Mouse (Mus musculus): ENCODE results near the gene Nab2. TPM values are rescaled to one million over a fixed set of nuclear protein-coding genes. Genes with fewer than 3 reads are reported as not detected.

Gene Nab2
- polyA plus RNA-seq, 1 experiment from 2014 or later: 2.2 TPM

- WGBS: 79% methylated on average over 5 of the region's 5 CpGs
- no peak overlapping the region for H3K27ac ChIP-seq (ENCODE audit: low read depth, low read length)
These were observed 27.9 kb downstream of the Nab2 start for GRCm38 (mm10) chr10:127640421-127640820.

GRCm38 (mm10) chr10:127632668-127633271 is 35.6 kb downstream of the Nab2 start:
- no peak overlapping the region for H3K4me2 ChIP-seq (ENCODE audit: low read length)
- no peaks in the 10 kb centered on the region for H3K27me3 ChIP-seq (replicated peaks; ENCODE audit: control insufficient read depth, insufficient read depth, low read length)
- H3K9ac ChIP-seq (ENCODE audit: low read depth, low read length): no peak overlapping the region
- no peak overlapping the region for H3K4me3 ChIP-seq (ENCODE audit: low read length)
- H3K36me3 ChIP-seq (ENCODE audit: control insufficient read depth, insufficient read depth, low read length): no peaks in the 10 kb centered on the region
- WGBS: 84% methylated on average over 7 of the region's 7 CpGs
- no peak overlapping the region for H3K27ac ChIP-seq (ENCODE audit: low read depth, low read length)
- no peak for ATAC-seq
- H3K9me3 ChIP-seq (ENCODE audit: control insufficient read depth, low read length): no peaks in the 10 kb centered on the region
- H3K4me1 ChIP-seq (ENCODE audit: control insufficient read depth, insufficient read depth, low read depth, low read length): no peaks in the 10 kb centered on the region

More at GRCm38 (mm10) chr10:127640421-127640820, 27.9 kb downstream of the Nab2 start:
- Histone ChIP-seq H3K9me3 (ENCODE audit: control insufficient read depth, low read length) (no peaks in the 10 kb centered on the region), H3K4me2 (ENCODE audit: low read length) (no peak overlapping the region), H3K4me3 (ENCODE audit: low read length) (no peak overlapping the region), H3K4me1 (ENCODE audit: control insufficient read depth, insufficient read depth, low read depth, low read length) (peaks cover 8% of the 10 kb centered on the region), H3K36me3 (ENCODE audit: control insufficient read depth, insufficient read depth, low read length) (no peaks in the 10 kb centered on the region), H3K9ac (ENCODE audit: low read depth, low read length) (no peak overlapping the region), H3K27me3 (replicated peaks; ENCODE audit: control insufficient read depth, insufficient read depth, low read length) (peaks cover 9% of the 10 kb centered on the region)
- ATAC-seq: no peak

GRCm38 (mm10) chr10:127631261-127632214 is 36.8 kb downstream of the Nab2 start:
- Histone ChIP-seq H3K4me1 (ENCODE audit: control insufficient read depth, insufficient read depth, low read depth, low read length) (no peaks in the 10 kb centered on the region), H3K4me2 (ENCODE audit: low read length) (no peak overlapping the region), H3K27me3 (replicated peaks; ENCODE audit: control insufficient read depth, insufficient read depth, low read length) (no peaks in the 10 kb centered on the region), H3K27ac (ENCODE audit: low read depth, low read length) (no peak overlapping the region), H3K4me3 (ENCODE audit: low read length) (no peak overlapping the region), H3K9me3 (ENCODE audit: control insufficient read depth, low read length) (no peaks in the 10 kb centered on the region), H3K9ac (ENCODE audit: low read depth, low read length) (no peak overlapping the region), H3K36me3 (ENCODE audit: control insufficient read depth, insufficient read depth, low read length) (no peaks in the 10 kb centered on the region)
- ATAC-seq: no peak
- WGBS: 85% methylated on average over 10 of the region's 10 CpGs

- no peak for ATAC-seq
- 81% methylated on average over 3 of the region's 3 CpGs for WGBS
- Histone ChIP-seq H3K4me3 (ENCODE audit: low read length) (no peak overlapping the region), H3K4me1 (ENCODE audit: control insufficient read depth, insufficient read depth, low read depth, low read length) (peaks cover 6% of the 10 kb centered on the region), H3K27ac (ENCODE audit: low read depth, low read length) (no peak overlapping the region), H3K9ac (ENCODE audit: low read depth, low read length) (no peak overlapping the region), H3K4me2 (ENCODE audit: low read length) (no peak overlapping the region), H3K27me3 (replicated peaks; ENCODE audit: control insufficient read depth, insufficient read depth, low read length) (no peaks in the 10 kb centered on the region), H3K9me3 (ENCODE audit: control insufficient read depth, low read length) (no peaks in the 10 kb centered on the region), H3K36me3 (ENCODE audit: control insufficient read depth, insufficient read depth, low read length) (no peaks in the 10 kb centered on the region)
These were observed 41.9 kb downstream of the Nab2 start for GRCm38 (mm10) chr10:127626433-127626832.

GRCm38 (mm10) chr10:127623439-127624216 is 44.7 kb downstream of the Nab2 start:
- H3K27me3 ChIP-seq (replicated peaks; ENCODE audit: control insufficient read depth, insufficient read depth, low read length): no peaks in the 10 kb centered on the region
- H3K9me3 ChIP-seq (ENCODE audit: control insufficient read depth, low read length): no peaks in the 10 kb centered on the region
- H3K27ac ChIP-seq (ENCODE audit: low read depth, low read length): no peak overlapping the region
- H3K36me3 ChIP-seq (ENCODE audit: control insufficient read depth, insufficient read depth, low read length): no peaks in the 10 kb centered on the region
- no peak overlapping the region for H3K4me3 ChIP-seq (ENCODE audit: low read length)
- no peak for ATAC-seq
- H3K4me2 ChIP-seq (ENCODE audit: low read length): no peak overlapping the region
- WGBS: 97% methylated on average over 6 of the region's 6 CpGs
- H3K9ac ChIP-seq (ENCODE audit: low read depth, low read length): no peak overlapping the region
- peaks cover 15% of the 10 kb centered on the region for H3K4me1 ChIP-seq (ENCODE audit: control insufficient read depth, insufficient read depth, low read depth, low read length)

- Histone ChIP-seq H3K4me3 (ENCODE audit: low read length) (no peak overlapping the region), H3K9me3 (ENCODE audit: control insufficient read depth, low read length) (no peaks in the 10 kb centered on the region), H3K4me1 (ENCODE audit: control insufficient read depth, insufficient read depth, low read depth, low read length) (peaks cover 25% of the 10 kb centered on the region), H3K4me2 (ENCODE audit: low read length) (no peak overlapping the region), H3K36me3 (ENCODE audit: control insufficient read depth, insufficient read depth, low read length) (no peaks in the 10 kb centered on the region), H3K27me3 (replicated peaks; ENCODE audit: control insufficient read depth, insufficient read depth, low read length) (no peaks in the 10 kb centered on the region), H3K27ac (ENCODE audit: low read depth, low read length) (no peak overlapping the region; the same call in 1 of the 2 replicates), H3K9ac (ENCODE audit: low read depth, low read length) (no peak overlapping the region)
- ATAC-seq: no peak
- WGBS: 70% methylated on average over 4 of the region's 4 CpGs
These were observed 45.7 kb downstream of the Nab2 start for GRCm38 (mm10) chr10:127622661-127623060.

GRCm38 (mm10) chr10:127622057-127622392 is 46.3 kb downstream of the Nab2 start:
- Histone ChIP-seq H3K36me3 (ENCODE audit: control insufficient read depth, insufficient read depth, low read length) (no peaks in the 10 kb centered on the region), H3K4me1 (ENCODE audit: control insufficient read depth, insufficient read depth, low read depth, low read length) (peaks cover 31% of the 10 kb centered on the region), H3K9me3 (ENCODE audit: control insufficient read depth, low read length) (no peaks in the 10 kb centered on the region), H3K27ac (ENCODE audit: low read depth, low read length) (peak overlapping the region; percentile 84), H3K9ac (ENCODE audit: low read depth, low read length) (peak overlapping the region; percentile 57), H3K4me3 (ENCODE audit: low read length) (peak overlapping the region; percentile 75), H3K4me2 (ENCODE audit: low read length) (peak overlapping the region; percentile 94), H3K27me3 (replicated peaks; ENCODE audit: control insufficient read depth, insufficient read depth, low read length) (no peaks in the 10 kb centered on the region)
- WGBS: 2% methylated on average over 13 of the region's 13 CpGs
- ATAC-seq: peak; percentile 48

- Histone ChIP-seq H3K27me3 (replicated peaks; ENCODE audit: control insufficient read depth, insufficient read depth, low read length) (no peaks in the 10 kb centered on the region), H3K9ac (ENCODE audit: low read depth, low read length) (peak overlapping the region; percentile 87), H3K4me1 (ENCODE audit: control insufficient read depth, insufficient read depth, low read depth, low read length) (peaks cover 36% of the 10 kb centered on the region), H3K4me2 (ENCODE audit: low read length) (peak overlapping the region; percentile 94), H3K36me3 (ENCODE audit: control insufficient read depth, insufficient read depth, low read length) (no peaks in the 10 kb centered on the region), H3K4me3 (ENCODE audit: low read length) (peak overlapping the region; percentile 75), H3K9me3 (ENCODE audit: control insufficient read depth, low read length) (no peaks in the 10 kb centered on the region), H3K27ac (ENCODE audit: low read depth, low read length) (peak overlapping the region; percentile 84)
- WGBS: under 1% methylated on average over 34 of the region's 39 CpGs
- peak; percentile 83 for ATAC-seq
These were observed 46.9 kb downstream of the Nab2 start for GRCm38 (mm10) chr10:127621191-127622056.
